Mouse (Mus musculus) kidney, adult 11 months (tissue): ENCODE results near the gene Rhof.

ENCODE experiments used
- DNase-seq: peaks from one replicate; pipeline ENCODE4 v3.0.0; 2022

The Rhof gene

GRCm38 (mm10) chr5:123134875-123135382 is 2.4 kb upstream of the Rhof start:
- DNase-seq: peak; percentile 44

GRCm38 (mm10) chr5:123134186-123134874 is 1.8 kb upstream of the Rhof start:
- peak; percentile 75 for DNase-seq

GRCm38 (mm10) chr5:123133784-123134143 is 1.3 kb upstream of the Rhof start:
- DNase-seq: no peak

GRCm38 (mm10) chr5:123133083-123133783 is 741 bp upstream of the Rhof start:
- DNase-seq: peak; percentile 82

GRCm38 (mm10) chr5:123130814-123131148 is 1.7 kb downstream of the Rhof start:
- DNase-seq: no peak

GRCm38 (mm10) chr5:123130030-123130813 is 2.3 kb downstream of the Rhof start:
- no peak for DNase-seq

- DNase-seq: no peak
Observed at GRCm38 (mm10) chr5:123129170-123129757, 3.2 kb downstream of the Rhof start.

GRCm38 (mm10) chr5:123128426-123129169 is 3.9 kb downstream of the Rhof start:
- no peak for DNase-seq

GRCm38 (mm10) chr5:123127031-123127430 is 5.5 kb downstream of the Rhof start:
- DNase-seq: no peak

GRCm38 (mm10) chr5:123125638-123126406 is 6.7 kb downstream of the Rhof start:
- peak; percentile 64 for DNase-seq

- no peak for DNase-seq
Observed at GRCm38 (mm10) chr5:123125105-123125504, 7.4 kb downstream of the Rhof start.

GRCm38 (mm10) chr5:123122181-123122580 is 10.3 kb downstream of the Rhof start:
- no peak for DNase-seq

GRCm38 (mm10) chr5:123120624-123121215 is 11.8 kb downstream of the Rhof start:
- DNase-seq: no peak

- no peak for DNase-seq
Observed at GRCm38 (mm10) chr5:123118826-123119225, 13.7 kb downstream of the Rhof start.

GRCm38 (mm10) chr5:123117773-123118172 is 14.7 kb downstream of the Rhof start:
- DNase-seq: no peak

GRCm38 (mm10) chr5:123117257-123117656 is 15.2 kb downstream of the Rhof start:
- DNase-seq: peak; percentile 74

GRCm38 (mm10) chr5:123116080-123116479 is 16.4 kb downstream of the Rhof start:
- DNase-seq: no peak

- no peak for DNase-seq
Observed at GRCm38 (mm10) chr5:123114924-123115323, 17.6 kb downstream of the Rhof start.

GRCm38 (mm10) chr5:123114109-123114508 is 18.4 kb downstream of the Rhof start:
- DNase-seq: no peak

GRCm38 (mm10) chr5:123110296-123110721 is 22.2 kb downstream of the Rhof start:
- no peak for DNase-seq
